ENCODE assay signal across 26 mouse cellular contexts in the genomic region with DNA sequence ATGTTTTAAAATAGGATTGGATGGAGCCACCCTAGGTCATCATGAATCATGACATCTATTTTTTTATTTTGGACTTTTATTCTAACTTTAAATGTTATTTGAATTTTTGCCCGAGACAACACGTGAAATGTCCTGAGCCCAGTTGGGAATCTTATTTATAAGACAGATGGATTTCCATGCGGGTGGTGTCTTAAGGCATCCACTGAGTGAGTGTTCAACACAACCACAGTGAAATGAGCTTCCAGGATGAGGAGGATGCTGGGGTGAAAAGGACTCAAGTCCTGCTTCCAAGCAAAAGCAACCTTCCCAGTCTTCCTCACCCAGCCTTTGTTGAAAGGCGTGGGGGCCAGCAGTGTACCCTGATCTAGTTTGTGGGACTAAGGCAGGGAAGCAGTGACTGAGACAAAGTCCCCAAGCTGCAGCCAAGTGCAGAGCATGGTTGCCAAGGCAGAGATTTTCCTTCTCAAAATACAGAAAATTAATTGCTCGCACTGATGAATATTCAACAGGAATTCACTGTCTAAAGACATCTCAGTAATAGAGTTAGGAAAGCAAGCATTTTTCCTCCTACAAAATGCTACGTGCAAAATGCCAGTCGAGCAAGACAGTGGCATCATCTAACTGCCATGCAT. TPM values are rescaled to one million over a fixed set of nuclear protein-coding genes. Genes with fewer than 3 reads are reported as not detected.
DNase-seq lines count a peak whose midpoint lies in the region; ATAC-seq and TF ChIP-seq lines count a peak whose summit lies in the region.
"Had no signal": no experiment of that assay in that cellular context is flagged by ENCODE, and none has a peak within 500 bp of the region (broad histone marks: within the 10 kb centered on the region; RNA-seq: fewer than 3 reads in every experiment).

No protein-coding gene starts in this region.

- H3K27ac ChIP-seq in cerebellum, adult 2 months (ENCODE audit: insufficient read depth, low read length), result peak overlapping the region; percentile 33; the same call in 1 of the 2 replicates
- H3K27ac ChIP-seq in forebrain, embryonic 16.5 days (ENCODE audit: low read length), result peak overlapping the region; percentile 53
- no peak overlapping the region for H3K27ac ChIP-seq in forebrain, embryonic 10.5 days
- peak overlapping the region; percentile 12; the same call in 1 of the 2 replicates for H3K27ac ChIP-seq in left cerebral cortex, adult 2 months
- H3K27ac ChIP-seq: gastrocnemius, adult 2 months; heart, embryonic 13.5 days; hindbrain, embryonic 14.5 days; liver, embryonic 12.5 days; midbrain, embryonic 12.5 days; neural tube, embryonic 13.5 days had no signal

- no peak overlapping the region for H3K4me3 ChIP-seq in cerebellum, adult 2 months (replicated peaks; ENCODE audit: insufficient read depth, low read depth, low read length)
- no peak overlapping the region for H3K4me3 ChIP-seq in forebrain, embryonic 16.5 days (replicated peaks; ENCODE audit: low read length)
- H3K4me3 ChIP-seq in forebrain, embryonic 10.5 days, result no peak overlapping the region
- no peak overlapping the region for H3K4me3 ChIP-seq in left cerebral cortex, adult 2 months
- H3K4me3 ChIP-seq: erythroblast, embryonic 14.5 days; gastrocnemius, adult 2 months; heart, embryonic 13.5 days; liver, embryonic 12.5 days; megakaryocyte, embryonic 14.5 days; midbrain, embryonic 12.5 days; neural tube, embryonic 13.5 days had no signal

- no peaks in the 10 kb centered on the region for H3K9me3 ChIP-seq in forebrain, embryonic 16.5 days (ENCODE audit: control insufficient read depth, low read length)
- no peaks in the 10 kb centered on the region for H3K9me3 ChIP-seq in forebrain, embryonic 10.5 days
- H3K9me3 ChIP-seq: heart, embryonic 13.5 days; liver, embryonic 12.5 days; megakaryocyte, embryonic 14.5 days; midbrain, embryonic 12.5 days; neural tube, embryonic 13.5 days had no signal

- H3K9ac ChIP-seq in forebrain, embryonic 16.5 days (replicated peaks; ENCODE audit: low read depth, low read length), result no peak overlapping the region
- H3K9ac ChIP-seq: heart, embryonic 13.5 days; hindbrain, embryonic 14.5 days; liver, embryonic 12.5 days; liver, postnatal 0 days; midbrain, embryonic 12.5 days; neural tube, embryonic 13.5 days had no signal

- TF ChIP-seq POLR2A in cerebellum, adult 2 months (IDR thresholded peaks at IDR 0.05; ENCODE audit: borderline replicate concordance, insufficient read depth, low read length), result no peak

- DNase-seq in cerebellum, adult 2 months, result peak; percentile 42 to 57
- DNase-seq in cerebellum, adult 11-12 months, result no peak
- no peak for DNase-seq in forebrain, embryonic 10.5 days (ENCODE audit: extremely low spot score, low spot score)
- no peak for DNase-seq in left cerebral cortex, adult 2 months (ENCODE audit: extremely low spot score in 1 of 2, low spot score in 2 of 2)
- no peak for DNase-seq in left cerebral cortex, adult 18-20 months (ENCODE audit: low spot score in 2 of 2)
- no peak for DNase-seq in MN1 (ENCODE audit: low spot score)
- DNase-seq: adrenal gland, postnatal 14 days; gastrocnemius, adult 2 months; gastrocnemius, postnatal 36 days; heart, postnatal 10 days; kidney, adult 9 months; kidney, postnatal 14 days; left cerebral cortex, postnatal 4 days; liver, postnatal 0 days; lung, postnatal 36 days; thymus, adult 2 months; thymus, postnatal 36 days had no signal

- intact Hi-C loops in left cerebral cortex, adult 2 months (cut with DNase I), result no loop called here

- H3K27me3 ChIP-seq in cerebellum, adult 2 months (ENCODE audit: control insufficient read depth, insufficient read depth, low read length), result no peaks in the 10 kb centered on the region
- H3K27me3 ChIP-seq in forebrain, embryonic 16.5 days (replicated peaks; ENCODE audit: control insufficient read depth, insufficient read depth, low read length), result no peaks in the 10 kb centered on the region
- H3K27me3 ChIP-seq in forebrain, embryonic 10.5 days (ENCODE audit: poor library complexity, severe bottlenecking), result peaks cover 12% of the 10 kb centered on the region
- H3K27me3 ChIP-seq: heart, embryonic 13.5 days had no signal

- peaks cover 2% of the 10 kb centered on the region for H3K4me1 ChIP-seq in cerebellum, adult 2 months (ENCODE audit: control insufficient read depth, insufficient read depth, low read length)
- H3K4me1 ChIP-seq in forebrain, embryonic 16.5 days (replicated peaks; ENCODE audit: control insufficient read depth, insufficient read depth, low read length), result peaks cover 2% of the 10 kb centered on the region; the same call in 1 of the 2 replicates
- no peaks in the 10 kb centered on the region for H3K4me1 ChIP-seq in forebrain, embryonic 10.5 days
- H3K4me1 ChIP-seq: liver, embryonic 12.5 days; midbrain, embryonic 12.5 days; neural tube, embryonic 13.5 days had no signal

- no peak for TF ChIP-seq CTCF in cerebellum, adult 2 months (IDR thresholded peaks at IDR 0.05; ENCODE audit: borderline replicate concordance, insufficient read depth, low read depth, low read length)
- TF ChIP-seq CTCF in left cerebral cortex, adult 2 months (IDR thresholded peaks at IDR 0.05), result no peak

- H3K4me2 ChIP-seq in forebrain, embryonic 16.5 days (ENCODE audit: low read length), result no peak overlapping the region
- H3K4me2 ChIP-seq: heart, embryonic 13.5 days; hindbrain, embryonic 14.5 days; liver, embryonic 12.5 days; midbrain, embryonic 12.5 days; neural tube, embryonic 13.5 days had no signal

- ATAC-seq in forebrain, embryonic 16.5 days, result peak; percentile 74
- ATAC-seq: intestine, postnatal 0 days; liver, embryonic 12.5 days; liver, postnatal 0 days had no signal

- H3K36me3 ChIP-seq in forebrain, embryonic 16.5 days (ENCODE audit: control insufficient read depth, insufficient read depth), result no peaks in the 10 kb centered on the region
- H3K36me3 ChIP-seq in forebrain, embryonic 10.5 days (replicated peaks), result no peaks in the 10 kb centered on the region
- H3K36me3 ChIP-seq: heart, embryonic 13.5 days; liver, embryonic 12.5 days; midbrain, embryonic 12.5 days; neural tube, embryonic 13.5 days had no signal

- WGBS in cerebellum, adult 2 months, result 23% methylated on average over 7 of the region's 7 CpGs
- 73% methylated on average over 7 of the region's 7 CpGs for WGBS in forebrain, embryonic 16.5 days
- 93% methylated on average over 7 of the region's 7 CpGs for WGBS in forebrain, embryonic 10.5 days

RNA-seq across cellular contexts. Expression of gene Pde4dip, which starts 27.6 kb away (rescaled TPM):
- 88.6 and 93.9 TPM in 2 replicates for polyA plus RNA-seq in cerebellum, adult 2 months (2012; rRNA removed)
- polyA plus RNA-seq in forebrain, embryonic 16.5 days (2015; fragmentation: Nextera tagmentation; extraction: Ambion mirVana), result 82.1 and 83.9 TPM in 2 replicates
- 18.5 and 18.7 TPM in 2 replicates for polyA plus RNA-seq in forebrain, embryonic 10.5 days (2016; fragmentation: Nextera tagmentation; extraction: Ambion mirVana)
- total RNA-seq in left cerebral cortex, adult 2 months (2021), result 100 to 1,000 TPM; 224 to 246 TPM
- total RNA-seq in left cerebral cortex, adult 18-20 months (2021), result 100 to 1,000 TPM; 207 to 211 TPM

RNA-seq across cellular contexts. Expression of gene Sec22b, which starts 40.1 kb away (rescaled TPM):
- polyA plus RNA-seq in cerebellum, adult 2 months (2012; rRNA removed), result 69.9 and 70.5 TPM in 2 replicates
- polyA plus RNA-seq in forebrain, embryonic 16.5 days (2015; fragmentation: Nextera tagmentation; extraction: Ambion mirVana), result 108 and 110 TPM in 2 replicates
- polyA plus RNA-seq in forebrain, embryonic 10.5 days (2016; fragmentation: Nextera tagmentation; extraction: Ambion mirVana), result 114 TPM in 2 replicates
- 10 to 100 TPM; 80.1 to 90.2 TPM for total RNA-seq in left cerebral cortex, adult 2 months (2021)
- total RNA-seq in left cerebral cortex, adult 18-20 months (2021), result 10 to 100 TPM; 80.0 to 82.9 TPM

Comparison
In these comparisons a context has a peak if more than half of its experiments do, and no peak if none do; other contexts are left out.
1. DNase-seq: peak in cerebellum, adult 2 months (2 of 2); none in cerebellum, adult 11-12 months (single experiment), forebrain, embryonic 10.5 days (single experiment), left cerebral cortex, adult 2 months (0 of 2), left cerebral cortex, adult 18-20 months (0 of 2) and MN1 (single experiment).